Mouse (Mus musculus) olfactory bulb, adult 2 months (tissue): ENCODE data around the gene Med27.

ENCODE experiments used
- CTCF ChIP-seq: fragments of 200-500 bp; IDR thresholded peaks from 2 replicates; pipeline ENCODE4 v1.5.1; 2012; ENCODE audit warnings: low read depth, mild to moderate bottlenecking, low read length, moderate library complexity; ENCODE audit not compliant: insufficient read depth
- POLR2A ChIP-seq: fragments of 200-500 bp; IDR thresholded peaks from 2 replicates; pipeline ENCODE4 v1.6.1; 2012; ENCODE audit warnings: mild to moderate bottlenecking, low read depth, low read length, moderate library complexity; ENCODE audit not compliant: insufficient read depth

DNA sequence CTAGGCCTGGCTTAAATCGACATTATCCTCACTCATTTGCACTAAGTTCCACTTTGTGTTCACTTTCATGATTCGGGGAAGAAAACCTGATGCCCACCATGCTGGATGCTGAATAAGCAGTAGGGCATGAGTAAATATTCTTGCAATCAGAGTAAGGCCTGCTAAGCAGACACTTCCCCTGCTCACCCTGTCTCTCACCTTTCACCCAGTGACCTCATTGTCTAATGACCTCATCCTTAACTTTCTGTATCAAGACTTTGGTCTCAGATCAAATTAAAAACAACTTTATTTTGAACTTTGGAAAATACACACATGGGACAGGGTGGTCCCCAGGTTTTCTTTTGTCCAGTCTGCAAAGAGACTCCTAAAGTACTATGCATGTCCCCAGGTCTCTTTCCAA is 78.8 kb downstream of the Med27 start:
- TF ChIP-seq CTCF, result no peak
- TF ChIP-seq POLR2A, result no peak
